Mouse (Mus musculus): ENCODE data around the gene Rere. TPM values are rescaled to one million over a fixed set of nuclear protein-coding genes. Genes with fewer than 3 reads are reported as not detected.
"Not testable (repeated sequence)": the region's sequence is repeated elsewhere in the genome, so short reads cannot be mapped to it uniquely, and the experiment has no call there.

Rere gene
- polyA plus RNA-seq, 1 experiment from 2014 or later = 8.3 TPM

GRCm38 (mm10) chr4:150264903-150265302 is 16.5 kb upstream of the Rere start:
- WGBS = 52% methylated on average over 7 of the region's 7 CpGs
- peak; percentile 29 for DNase-seq (ENCODE audit: low spot score)
- H3K27ac ChIP-seq (replicated peaks) = peak overlapping the region; percentile 14; the same call in 1 of the 2 replicates

GRCm38 (mm10) chr4:150265471-150265870 is 16.0 kb upstream of the Rere start:
- WGBS = 65% methylated on average over 5 of the region's 5 CpGs
- no peak for TF ChIP-seq CTCF (IDR thresholded peaks at IDR 0.05; ENCODE audit: low read depth)
- TF ChIP-seq EP300 (optimal IDR thresholded peaks at IDR 0.05) = no peak
- Histone ChIP-seq H3K36me3 (ENCODE audit: control insufficient read depth, insufficient read depth, low read length) (no peaks in the 10 kb centered on the region), H3K27ac (replicated peaks) (no peak overlapping the region), H3K4me3 (ENCODE audit: low read depth, low read length) (no peak overlapping the region), H3K9ac (ENCODE audit: low read length) (no peak overlapping the region), H3K9me3 (ENCODE audit: control insufficient read depth, low read length) (no peaks in the 10 kb centered on the region), H3K4me1 (replicated peaks; ENCODE audit: control insufficient read depth, insufficient read depth) (no peaks in the 10 kb centered on the region), H3K4me2 (replicated peaks; ENCODE audit: low read depth) (no peak overlapping the region), H3K27me3 (ENCODE audit: control insufficient read depth, insufficient read depth, low read length) (no peaks in the 10 kb centered on the region)
- DNase-seq (ENCODE audit: low spot score) (no peak), ATAC-seq (ENCODE audit: low FRiP score, low TSS enrichment) (no peak)

More at GRCm38 (mm10) chr4:150264903-150265302, 16.5 kb upstream of the Rere start:
- H3K4me1 ChIP-seq (replicated peaks; ENCODE audit: control insufficient read depth, insufficient read depth) = no peaks in the 10 kb centered on the region
- H3K27me3 ChIP-seq (ENCODE audit: control insufficient read depth, insufficient read depth, low read length) = no peaks in the 10 kb centered on the region
- H3K4me2 ChIP-seq (replicated peaks; ENCODE audit: low read depth) = no peak overlapping the region
- no peaks in the 10 kb centered on the region for H3K9me3 ChIP-seq (ENCODE audit: control insufficient read depth, low read length)
- no peak overlapping the region for H3K4me3 ChIP-seq (ENCODE audit: low read depth, low read length)
- H3K36me3 ChIP-seq (ENCODE audit: control insufficient read depth, insufficient read depth, low read length) = no peaks in the 10 kb centered on the region
- TF ChIP-seq EP300 (optimal IDR thresholded peaks at IDR 0.05) (no peak), CTCF (IDR thresholded peaks at IDR 0.05; ENCODE audit: low read depth) (peak; percentile 68)
- no peak overlapping the region for H3K9ac ChIP-seq (ENCODE audit: low read length)
- no peak for ATAC-seq (ENCODE audit: low FRiP score, low TSS enrichment)

- DNase-seq (ENCODE audit: low spot score) (peak; percentile 26), ATAC-seq (ENCODE audit: low FRiP score, low TSS enrichment) (peak; percentile 62; the same call in 1 of the 2 replicates)
- Histone ChIP-seq H3K36me3 (ENCODE audit: control insufficient read depth, insufficient read depth, low read length) (no peaks in the 10 kb centered on the region), H3K4me2 (replicated peaks; ENCODE audit: low read depth) (peak overlapping the region; percentile 14; the same call in 1 of the 2 replicates), H3K4me1 (replicated peaks; ENCODE audit: control insufficient read depth, insufficient read depth) (no peaks in the 10 kb centered on the region), H3K9me3 (ENCODE audit: control insufficient read depth, low read length) (no peaks in the 10 kb centered on the region), H3K4me3 (ENCODE audit: low read depth, low read length) (no peak overlapping the region), H3K27me3 (ENCODE audit: control insufficient read depth, insufficient read depth, low read length) (no peaks in the 10 kb centered on the region), H3K27ac (replicated peaks) (peak overlapping the region; percentile 69; the same call in 1 of the 2 replicates), H3K9ac (ENCODE audit: low read length) (no peak overlapping the region)
- 42% methylated on average over 21 of the region's 21 CpGs for WGBS
- TF ChIP-seq CTCF (IDR thresholded peaks at IDR 0.05; ENCODE audit: low read depth) (no peak), EP300 (optimal IDR thresholded peaks at IDR 0.05) (no peak)
Observed at GRCm38 (mm10) chr4:150266655-150267223, 14.7 kb upstream of the Rere start.

DNA sequence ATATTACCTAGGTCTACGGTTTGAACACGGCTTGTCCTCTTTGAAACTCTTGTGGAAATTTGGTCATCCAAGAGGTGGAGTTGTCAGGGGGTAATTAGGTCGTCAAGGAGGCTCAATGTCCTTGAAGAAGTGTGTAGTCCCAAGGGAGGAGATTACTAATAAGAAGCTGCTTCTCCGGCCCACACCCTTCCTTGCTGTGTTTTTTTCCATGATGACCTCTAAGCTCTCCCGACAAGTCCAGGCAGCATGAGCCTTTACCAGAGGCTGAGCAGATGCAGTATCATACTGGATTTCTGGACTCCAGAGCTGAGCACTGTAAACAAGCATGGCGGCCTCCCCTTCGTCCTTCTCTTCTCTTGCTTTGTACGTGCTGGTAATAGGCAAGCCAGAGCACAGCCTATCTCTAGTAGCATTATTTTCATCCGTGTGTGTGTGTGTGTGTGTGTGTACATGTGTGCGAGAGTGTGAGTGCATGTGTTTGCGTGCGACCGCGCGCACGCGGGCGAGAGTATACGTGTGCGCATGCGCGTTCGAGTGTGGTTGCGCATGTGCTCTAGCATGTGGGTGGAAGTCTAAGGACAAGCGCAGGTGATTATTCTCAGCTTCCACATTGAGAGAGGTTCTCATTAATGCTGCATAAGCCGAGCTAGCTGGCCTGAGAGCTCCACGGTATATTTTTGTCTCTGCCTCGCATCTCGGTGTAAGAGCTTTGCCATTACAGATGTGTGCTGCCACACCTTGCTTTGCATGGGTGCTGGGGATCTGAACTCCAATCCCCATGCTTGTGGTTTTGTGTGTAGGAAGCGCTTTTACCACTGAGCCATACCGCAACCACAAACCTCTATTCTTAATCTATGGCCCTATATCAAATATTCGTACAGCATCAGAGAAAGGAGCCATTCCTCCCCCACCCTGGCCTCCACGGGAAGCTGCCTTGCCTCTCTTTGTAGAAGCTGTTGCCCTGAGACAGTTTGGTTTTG is 12.5 kb upstream of the Rere start:
- Histone ChIP-seq H3K27ac (replicated peaks) (no peak overlapping the region), H3K4me2 (replicated peaks; ENCODE audit: low read depth) (no peak overlapping the region), H3K9me3 (ENCODE audit: control insufficient read depth, low read length) (no peaks in the 10 kb centered on the region), H3K36me3 (ENCODE audit: control insufficient read depth, insufficient read depth, low read length) (no peaks in the 10 kb centered on the region), H3K9ac (ENCODE audit: low read length) (no peak overlapping the region), H3K27me3 (ENCODE audit: control insufficient read depth, insufficient read depth, low read length) (no peaks in the 10 kb centered on the region), H3K4me1 (replicated peaks; ENCODE audit: control insufficient read depth, insufficient read depth) (peaks cover 4% of the 10 kb centered on the region; the same call in 1 of the 2 replicates), H3K4me3 (ENCODE audit: low read depth, low read length) (no peak overlapping the region)
- DNase-seq (ENCODE audit: low spot score) (no peak), ATAC-seq (ENCODE audit: low FRiP score, low TSS enrichment) (no peak)
- WGBS = 82% methylated on average over 33 of the region's 33 CpGs
- TF ChIP-seq EP300 (optimal IDR thresholded peaks at IDR 0.05) = no peak
- TF ChIP-seq CTCF (IDR thresholded peaks at IDR 0.05; ENCODE audit: low read depth) = no peak

GRCm38 (mm10) chr4:150269679-150270078 is 11.8 kb upstream of the Rere start:
- DNase-seq (ENCODE audit: low spot score) (no peak), ATAC-seq (ENCODE audit: low FRiP score, low TSS enrichment) (no peak)
- H3K4me3 ChIP-seq (ENCODE audit: low read depth, low read length) = no peak overlapping the region
- no peaks in the 10 kb centered on the region for H3K9me3 ChIP-seq (ENCODE audit: control insufficient read depth, low read length)
- H3K9ac ChIP-seq (ENCODE audit: low read length) = no peak overlapping the region
- H3K36me3 ChIP-seq (ENCODE audit: control insufficient read depth, insufficient read depth, low read length) = no peaks in the 10 kb centered on the region
- H3K4me2 ChIP-seq (replicated peaks; ENCODE audit: low read depth) = no peak overlapping the region
- H3K4me1 ChIP-seq (replicated peaks; ENCODE audit: control insufficient read depth, insufficient read depth) = peaks cover 4% of the 10 kb centered on the region; the same call in 1 of the 2 replicates
- WGBS = 29% methylated on average over 7 of the region's 7 CpGs
- H3K27me3 ChIP-seq (ENCODE audit: control insufficient read depth, insufficient read depth, low read length) = no peaks in the 10 kb centered on the region
- no peak overlapping the region for H3K27ac ChIP-seq (replicated peaks)
- TF ChIP-seq EP300 (optimal IDR thresholded peaks at IDR 0.05) (no peak), CTCF (IDR thresholded peaks at IDR 0.05; ENCODE audit: low read depth) (peak; percentile 9; the same call in 1 of the 2 replicates)

DNA sequence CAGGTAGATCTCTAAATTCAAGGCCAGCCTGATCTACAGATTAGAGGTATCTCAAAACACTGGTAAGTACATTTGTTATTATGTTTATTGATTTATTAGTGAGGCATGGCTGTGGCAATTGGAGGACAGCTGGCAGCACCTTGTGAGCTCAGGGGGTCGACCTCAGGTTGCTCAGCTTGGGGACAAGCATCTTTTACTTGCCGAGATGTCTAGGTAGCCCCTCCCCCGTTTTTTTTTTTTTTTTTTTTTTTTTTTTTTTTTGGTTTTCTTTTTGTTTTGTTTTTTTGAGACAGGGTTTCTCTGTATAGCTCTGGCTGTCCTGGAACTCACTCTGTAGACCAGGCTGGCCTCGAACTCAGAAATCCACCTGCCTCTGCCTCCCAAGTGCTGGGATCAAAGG is 10.7 kb upstream of the Rere start:
- H3K4me2 ChIP-seq (replicated peaks; ENCODE audit: low read depth); H3K9ac ChIP-seq (ENCODE audit: low read length); H3K4me3 ChIP-seq (ENCODE audit: low read depth, low read length); H3K9me3 ChIP-seq (ENCODE audit: control insufficient read depth, low read length); ATAC-seq (ENCODE audit: low FRiP score, low TSS enrichment); H3K27ac ChIP-seq (replicated peaks); H3K27me3 ChIP-seq (ENCODE audit: control insufficient read depth, insufficient read depth, low read length); DNase-seq (ENCODE audit: low spot score); H3K36me3 ChIP-seq (ENCODE audit: control insufficient read depth, insufficient read depth, low read length); H3K4me1 ChIP-seq (replicated peaks; ENCODE audit: control insufficient read depth, insufficient read depth): not testable (repeated sequence)
- WGBS = 67% methylated on average over 4 of the region's 4 CpGs
